Mouse (Mus musculus): ENCODE results near the gene Gimap5.

DNA sequence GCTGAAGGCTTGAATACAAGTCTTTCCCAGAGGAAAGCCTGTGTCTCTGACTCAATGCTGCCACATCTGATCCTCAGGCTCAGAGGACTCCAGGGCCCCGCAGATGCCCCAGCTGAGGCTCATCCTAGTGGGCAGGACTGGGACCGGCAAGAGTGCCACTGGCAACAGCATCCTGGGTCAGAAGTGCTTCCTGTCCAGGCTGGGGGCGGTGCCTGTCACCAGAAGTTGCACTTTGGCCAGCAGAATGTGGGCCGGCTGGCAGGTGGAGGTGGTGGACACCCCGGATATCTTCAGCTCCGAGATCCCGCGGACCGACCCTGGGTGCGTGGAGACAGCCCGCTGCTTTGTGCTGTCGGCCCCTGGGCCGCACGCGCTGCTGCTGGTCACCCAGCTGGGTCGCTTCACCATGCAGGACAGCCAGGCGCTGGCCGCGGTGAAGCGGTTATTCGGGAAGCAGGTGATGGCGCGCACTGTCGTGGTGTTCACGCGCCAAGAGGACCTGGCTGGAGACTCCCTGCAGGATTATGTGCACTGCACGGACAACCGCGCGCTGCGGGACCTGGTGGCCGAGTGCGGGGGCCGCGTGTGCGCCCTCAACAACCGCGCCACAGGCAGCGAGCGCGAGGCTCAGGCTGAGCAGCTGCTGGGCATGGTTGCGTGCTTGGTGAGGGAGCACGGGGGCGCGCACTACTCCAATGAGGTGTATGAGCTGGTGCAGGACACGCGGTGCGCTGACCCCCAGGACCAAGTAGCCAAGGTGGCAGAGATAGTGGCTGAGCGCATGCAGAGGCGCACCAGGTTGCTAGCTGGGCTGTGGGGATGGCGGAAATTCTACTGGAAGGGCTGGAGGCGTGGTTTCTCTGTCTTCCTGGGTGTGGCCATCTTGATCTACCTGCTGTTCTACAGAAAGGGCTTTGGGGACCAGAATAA lies 3.3 kb upstream of the Gimap5 start:
- TF ChIP-seq CTCF (conservative IDR thresholded peaks at IDR 0.05; ENCODE audit: low read length) (no peak), POU5F1 (IDR thresholded peaks at IDR 0.05; ENCODE audit: borderline replicate concordance, low read length) (no peak)

All from E14TG2a.4 (cell line).